Mouse (Mus musculus) MEL (cell line): Measurements from ENCODE around the gene Flvcr1.
"Not testable (repeated sequence)": the region's sequence is repeated elsewhere in the genome, so short reads cannot be mapped to it uniquely, and the experiment has no call there.

Experiments
- CHD1 ChIP-seq: IDR thresholded peaks from 2 replicates; pipeline ENCODE4 v1.6.1; 2012; ENCODE audit warnings: low read depth, mild to moderate bottlenecking, inconsistent platforms, low read length, improper control_type of control experiment
- CHD2 ChIP-seq: IDR thresholded peaks from 2 replicates; pipeline ENCODE4 v1.6.1; 2011; ENCODE audit warnings: low read length, improper control_type of control experiment
- CTCF ChIP-seq, 3 experiments: IDR thresholded peaks in 2 of 3; conservative IDR thresholded peaks in 1 of 3; 2 replicates each; pipeline ENCODE4 v1.5.1; 2011 to 2012; ENCODE audit warnings: low read length in 3 of 3, low read depth in 2 of 3, mild to moderate bottlenecking in 2 of 3, improper control_type of control experiment in 1 of 3, inconsistent platforms in 1 of 3, mixed read lengths in 1 of 3, moderate library complexity in 1 of 3; ENCODE audit not compliant: control insufficient read depth in 1 of 3, insufficient read depth in 1 of 3, poor library complexity in 1 of 3, severe bottlenecking in 1 of 3
- EP300 ChIP-seq, 2 experiments: IDR thresholded peaks; 2 replicates each; pipeline ENCODE4 v1.6.1; 2011; ENCODE audit warnings: improper control_type of control experiment in 2 of 2, low read length in 2 of 2, low read depth in 1 of 2, mild to moderate bottlenecking in 1 of 2
- ETS1 ChIP-seq: IDR thresholded peaks from 2 replicates; pipeline ENCODE4 v1.6.1; 2012; ENCODE audit warnings: low read depth, mild to moderate bottlenecking, inconsistent platforms, low read length, improper control_type of control experiment, moderate library complexity
- POLR2A ChIP-seq, 2 experiments: IDR thresholded peaks; 2 replicates each; pipeline ENCODE4 v1.6.1; 2011 to 2012; ENCODE audit warnings: low read length in 2 of 2, mild to moderate bottlenecking in 2 of 2, control low read depth in 1 of 2, improper control_type of control experiment in 1 of 2, low read depth in 1 of 2, moderate library complexity in 1 of 2; ENCODE audit not compliant: control insufficient read depth in 1 of 2, insufficient read depth in 1 of 2, poor library complexity in 1 of 2
- RCOR1 ChIP-seq: IDR thresholded peaks from 2 replicates; pipeline ENCODE4 v1.6.1; 2012; ENCODE audit warnings: low read depth, mild to moderate bottlenecking, inconsistent platforms, low read length, improper control_type of control experiment
- ZC3H11A ChIP-seq: IDR thresholded peaks from 2 replicates; pipeline ENCODE4 v1.6.1; 2012; ENCODE audit warnings: low read depth, mild to moderate bottlenecking, inconsistent platforms, low read length, improper control_type of control experiment
- ZNF384 ChIP-seq: IDR thresholded peaks from 2 replicates; pipeline ENCODE4 v1.6.1; 2012; ENCODE audit warnings: low read depth, mild to moderate bottlenecking, inconsistent platforms, low read length, improper control_type of control experiment

DNA sequence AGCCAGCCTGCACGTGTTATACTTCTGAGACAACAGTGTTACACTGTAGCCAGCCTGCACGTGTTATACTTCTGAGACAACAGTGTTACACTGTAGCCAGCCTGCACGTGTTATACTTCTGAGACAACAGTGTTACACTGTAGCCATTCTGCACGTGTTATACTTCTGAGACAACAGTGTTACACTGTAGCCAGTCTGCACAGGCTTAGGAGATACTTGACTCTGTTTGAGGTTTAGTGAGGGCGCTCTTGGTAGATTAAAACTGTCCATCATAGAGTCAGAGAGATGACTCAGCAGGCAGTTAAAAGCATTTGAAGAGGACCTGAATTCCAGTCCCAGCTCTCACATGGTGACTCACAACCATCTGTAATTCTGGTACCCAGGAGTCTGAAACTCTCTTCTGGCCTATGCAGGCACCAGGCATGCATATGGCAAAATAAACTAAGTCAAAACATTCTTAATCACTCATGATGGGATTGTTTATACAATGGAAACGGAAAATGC lies 5.0 kb upstream of the Flvcr1 start:
- 0 out of 2 replicates have a peak, but pooled peaks have one; percentile 19 for TF ChIP-seq ETS1
- TF ChIP-seq CHD1; RCOR1; CHD2; ZC3H11A; POLR2A (IDR thresholded peaks at IDR 0.05; ENCODE audit: control insufficient read depth in 1 of 2, insufficient read depth in 1 of 2, low read depth in 1 of 2, low read length in 2 of 2, poor library complexity in 1 of 2); CTCF (IDR thresholded peaks at IDR 0.05 in 2 of 3, conservative IDR thresholded peaks at IDR 0.05 in 1 of 3; ENCODE audit: control insufficient read depth in 1 of 3, insufficient read depth in 1 of 3, low read depth in 2 of 3, low read length in 3 of 3, poor library complexity in 1 of 3, severe bottlenecking in 1 of 3); ZNF384: not testable (repeated sequence)
- 0 out of 4 replicates have a peak, but pooled peaks of 1 of the 2 experiments have one; percentile 15 for TF ChIP-seq EP300 (IDR thresholded peaks at IDR 0.05; ENCODE audit: low read depth in 1 of 2, low read length in 2 of 2)
